Mouse (Mus musculus) liver, embryonic 14.5 days (tissue): ENCODE data around the gene Pea15a.

Experiments
- CTCF ChIP-seq: IDR thresholded peaks from 2 replicates; pipeline ENCODE4 v1.5.1; 2016; ENCODE audit warnings: antibody characterized with exemption, low read depth, control low read depth
- EP300 ChIP-seq: IDR thresholded peaks from 2 replicates; pipeline ENCODE4 v1.6.1; 2016; ENCODE audit warnings: antibody characterized with exemption, low read depth

GRCm38 (mm10) chr1:172218164-172218910 lies 11.7 kb upstream of the Pea15a start:
- no peak for TF ChIP-seq CTCF
- TF ChIP-seq EP300 = no peak
